Mouse (Mus musculus): ENCODE measurements at regions not wholly inside any gene's neighbourhood (a gene's known extent, or its start where the extent isn't known, plus 50 kb on each side); places are given as distances from the start of the nearest gene placed in this dataset.

GRCm38 (mm10) chr10:117518793-117519669, 110.3 kb upstream of the Cpm start:
- Histone ChIP-seq H3K4me3 (replicated peaks) (no peak overlapping the region), H3K27me3 (no peaks in the 10 kb centered on the region), H3K4me1 (peaks cover 51% of the 10 kb centered on the region), H3K4me2 (no peak overlapping the region), H3K36me3 (no peaks in the 10 kb centered on the region), H3K9ac (no peak overlapping the region), H3K27ac (peak overlapping the region; percentile 68), H3K9me3 (replicated peaks) (no peaks in the 10 kb centered on the region)
- 0 out of 2 replicates have a peak, but pooled peaks have one; percentile 2 for ATAC-seq (replicated peaks; ENCODE audit: low FRiP score)
- WGBS = 53% methylated on average over 15 of the region's 15 CpGs

GRCm38 (mm10) chr10:117517800-117518770, 111.2 kb upstream of the Cpm start:
- Histone ChIP-seq H3K27me3 (no peaks in the 10 kb centered on the region), H3K9ac (no peak overlapping the region), H3K9me3 (replicated peaks) (no peaks in the 10 kb centered on the region), H3K36me3 (no peaks in the 10 kb centered on the region), H3K27ac (peak overlapping the region; percentile 1; the same call in 1 of the 2 replicates), H3K4me3 (replicated peaks) (no peak overlapping the region), H3K4me2 (no peak overlapping the region; the same call in 1 of the 2 replicates), H3K4me1 (peaks cover 51% of the 10 kb centered on the region)
- ATAC-seq (replicated peaks; ENCODE audit: low FRiP score) = no peak
- 55% methylated on average over 14 of the region's 14 CpGs for WGBS

GRCm38 (mm10) chr10:117517071-117517714, 112.1 kb upstream of the Cpm start:
- Histone ChIP-seq H3K27me3 (no peaks in the 10 kb centered on the region), H3K9me3 (replicated peaks) (no peaks in the 10 kb centered on the region), H3K4me2 (no peak overlapping the region), H3K36me3 (no peaks in the 10 kb centered on the region), H3K27ac (peak overlapping the region; percentile 1; the same call in 1 of the 2 replicates), H3K4me3 (replicated peaks) (no peak overlapping the region), H3K9ac (no peak overlapping the region), H3K4me1 (peaks cover 51% of the 10 kb centered on the region)
- ATAC-seq (replicated peaks; ENCODE audit: low FRiP score) = no peak
- WGBS = 36% methylated on average over 11 of the region's 11 CpGs

GRCm38 (mm10) chr10:117516510-117516909, 112.8 kb upstream of the Cpm start:
- no peaks in the 10 kb centered on the region for H3K36me3 ChIP-seq
- no peak overlapping the region for H3K27ac ChIP-seq
- no peak overlapping the region for H3K4me2 ChIP-seq
- 88% methylated on average over 8 of the region's 8 CpGs for whole genome bisulfite sequencing
- H3K9ac ChIP-seq = no peak overlapping the region
- H3K4me1 ChIP-seq = peaks cover 49% of the 10 kb centered on the region
- H3K4me3 ChIP-seq (replicated peaks) = no peak overlapping the region
- ATAC-seq (replicated peaks; ENCODE audit: low FRiP score) = no peak
- no peaks in the 10 kb centered on the region for H3K27me3 ChIP-seq
- no peaks in the 10 kb centered on the region for H3K9me3 ChIP-seq (replicated peaks)

- Histone ChIP-seq H3K9me3 (replicated peaks) (no peaks in the 10 kb centered on the region), H3K27ac (no peak overlapping the region), H3K9ac (no peak overlapping the region), H3K36me3 (no peaks in the 10 kb centered on the region), H3K4me3 (replicated peaks) (no peak overlapping the region), H3K27me3 (no peaks in the 10 kb centered on the region), H3K4me1 (peaks cover 44% of the 10 kb centered on the region), H3K4me2 (no peak overlapping the region)
- no peak for ATAC-seq (replicated peaks; ENCODE audit: low FRiP score)
- WGBS = 67% methylated on average over 10 of the region's 10 CpGs
Observed at GRCm38 (mm10) chr10:117515777-117516501, 113.4 kb upstream of the Cpm start.

GRCm38 (mm10) chr10:117515039-117515438, 114.3 kb upstream of the Cpm start:
- H3K27ac ChIP-seq = no peak overlapping the region
- WGBS = 89% methylated on average over 8 of the region's 8 CpGs

GRCm38 (mm10) chr10:117513925-117514546, 115.3 kb upstream of the Cpm start:
- no peak for ATAC-seq (replicated peaks; ENCODE audit: low FRiP score)
- Histone ChIP-seq H3K36me3 (no peaks in the 10 kb centered on the region), H3K4me2 (no peak overlapping the region), H3K27ac (no peak overlapping the region), H3K4me3 (replicated peaks) (no peak overlapping the region), H3K9me3 (replicated peaks) (no peaks in the 10 kb centered on the region), H3K9ac (no peak overlapping the region), H3K27me3 (no peaks in the 10 kb centered on the region), H3K4me1 (peaks cover 26% of the 10 kb centered on the region)
- 78% methylated on average over 7 of the region's 7 CpGs for WGBS

More at GRCm38 (mm10) chr10:117515039-117515438, 114.3 kb upstream of the Cpm start:
- Histone ChIP-seq H3K9me3 (replicated peaks) (no peaks in the 10 kb centered on the region), H3K27me3 (no peaks in the 10 kb centered on the region), H3K9ac (no peak overlapping the region), H3K4me3 (replicated peaks) (no peak overlapping the region), H3K4me2 (no peak overlapping the region), H3K4me1 (peaks cover 36% of the 10 kb centered on the region), H3K36me3 (no peaks in the 10 kb centered on the region)
- no peak for ATAC-seq (replicated peaks; ENCODE audit: low FRiP score)

- no peaks in the 10 kb centered on the region for H3K36me3 ChIP-seq
- no peak overlapping the region for H3K4me3 ChIP-seq (replicated peaks)
- H3K9me3 ChIP-seq (replicated peaks) = no peaks in the 10 kb centered on the region
- no peak overlapping the region for H3K9ac ChIP-seq
- WGBS = 87% methylated on average over 9 of the region's 9 CpGs
- no peak overlapping the region for H3K4me2 ChIP-seq
- H3K27ac ChIP-seq = no peak overlapping the region
- ATAC-seq (replicated peaks; ENCODE audit: low FRiP score) = no peak
- H3K4me1 ChIP-seq = peaks cover 13% of the 10 kb centered on the region
- no peaks in the 10 kb centered on the region for H3K27me3 ChIP-seq
Observed at GRCm38 (mm10) chr10:117512424-117513257, 116.7 kb upstream of the Cpm start.

GRCm38 (mm10) chr10:117511483-117512406, 117.6 kb upstream of the Cpm start:
- Histone ChIP-seq H3K27ac (no peak overlapping the region), H3K4me3 (replicated peaks) (no peak overlapping the region), H3K4me1 (0 out of 2 replicates have a peak, but pooled peaks cover 5% of the 10 kb centered on the region), H3K27me3 (no peaks in the 10 kb centered on the region), H3K9me3 (replicated peaks) (no peaks in the 10 kb centered on the region), H3K36me3 (no peaks in the 10 kb centered on the region), H3K4me2 (no peak overlapping the region), H3K9ac (no peak overlapping the region)
- no peak for ATAC-seq (replicated peaks; ENCODE audit: low FRiP score)
- 70% methylated on average over 8 of the region's 8 CpGs for WGBS
